Mouse (Mus musculus): Measurements from ENCODE around the gene Vsig10.
A peak's percentile ranks its signal among the peaks of the same experiment; 100 is the strongest.
"Not testable (repeated sequence)": the region's sequence is repeated elsewhere in the genome, so short reads cannot be mapped to it uniquely, and the experiment has no call there.

Gene Vsig10

GRCm38 (mm10) chr5:117303691-117304579 is 14.9 kb upstream of the Vsig10 start:
- no peak for DNase-seq (ENCODE audit: extremely low read depth, low read depth)

- peak; percentile 46 for DNase-seq (ENCODE audit: extremely low read depth, low read depth)
These were observed 13.9 kb upstream of the Vsig10 start for GRCm38 (mm10) chr5:117304947-117305346.

GRCm38 (mm10) chr5:117305754-117306153 is 13.1 kb upstream of the Vsig10 start:
- DNase-seq (ENCODE audit: extremely low read depth, low read depth): no peak

GRCm38 (mm10) chr5:117306826-117307225 is 12.1 kb upstream of the Vsig10 start:
- DNase-seq (ENCODE audit: extremely low read depth, low read depth): no peak

- DNase-seq (ENCODE audit: extremely low read depth, low read depth): peak; percentile 83
These were observed 11.2 kb upstream of the Vsig10 start for GRCm38 (mm10) chr5:117307699-117308098.

- no peak for DNase-seq (ENCODE audit: extremely low read depth, low read depth)
These were observed 5.5 kb upstream of the Vsig10 start for GRCm38 (mm10) chr5:117313420-117313819.

- no peak for DNase-seq (ENCODE audit: extremely low read depth, low read depth)
These were observed 5.0 kb upstream of the Vsig10 start for GRCm38 (mm10) chr5:117313909-117314308.

- no peak for DNase-seq (ENCODE audit: extremely low read depth, low read depth)
These were observed 4.1 kb upstream of the Vsig10 start for GRCm38 (mm10) chr5:117314587-117315428.

GRCm38 (mm10) chr5:117323751-117324150 is 4.9 kb downstream of the Vsig10 start:
- no peak for DNase-seq (ENCODE audit: extremely low read depth, low read depth)

- no peak for DNase-seq (ENCODE audit: extremely low read depth, low read depth)
These were observed 7.5 kb downstream of the Vsig10 start for GRCm38 (mm10) chr5:117326408-117326807.

- DNase-seq (ENCODE audit: extremely low read depth, low read depth): no peak
These were observed 11.6 kb downstream of the Vsig10 start for GRCm38 (mm10) chr5:117330457-117330856.

GRCm38 (mm10) chr5:117337999-117338398 is 19.1 kb downstream of the Vsig10 start:
- no peak for DNase-seq (ENCODE audit: extremely low read depth, low read depth)

- no peak for DNase-seq (ENCODE audit: extremely low read depth, low read depth)
These were observed 19.6 kb downstream of the Vsig10 start for GRCm38 (mm10) chr5:117338503-117338902.

GRCm38 (mm10) chr5:117340081-117340480 is 21.2 kb downstream of the Vsig10 start:
- DNase-seq (ENCODE audit: extremely low read depth, low read depth): no peak

GRCm38 (mm10) chr5:117341896-117342295 is 23.0 kb downstream of the Vsig10 start:
- DNase-seq (ENCODE audit: extremely low read depth, low read depth): no peak

- not testable (repeated sequence) for DNase-seq (ENCODE audit: extremely low read depth, low read depth)
These were observed 25.6 kb downstream of the Vsig10 start for GRCm38 (mm10) chr5:117344496-117344895.

GRCm38 (mm10) chr5:117345432-117345976 is 26.6 kb downstream of the Vsig10 start:
- DNase-seq (ENCODE audit: extremely low read depth, low read depth): peak; percentile 85

- DNase-seq (ENCODE audit: extremely low read depth, low read depth): no peak
These were observed 27.4 kb downstream of the Vsig10 start for GRCm38 (mm10) chr5:117346281-117346680.

GRCm38 (mm10) chr5:117347011-117347410 is 28.1 kb downstream of the Vsig10 start:
- no peak for DNase-seq (ENCODE audit: extremely low read depth, low read depth)

GRCm38 (mm10) chr5:117347838-117348237 is 29.0 kb downstream of the Vsig10 start:
- no peak for DNase-seq (ENCODE audit: extremely low read depth, low read depth)

- DNase-seq (ENCODE audit: extremely low read depth, low read depth): no peak
These were observed 29.4 kb downstream of the Vsig10 start for GRCm38 (mm10) chr5:117348279-117348678.

- DNase-seq (ENCODE audit: extremely low read depth, low read depth): peak; percentile 34
These were observed 35.2 kb downstream of the Vsig10 start for GRCm38 (mm10) chr5:117354121-117354520.
